Mouse (Mus musculus) CH12.LX (cell line): ENCODE results near the gene Rpl24. TPM values are rescaled to one million over a fixed set of nuclear protein-coding genes. Genes with fewer than 3 reads are reported as not detected.

ENCODE experiments used
- DNase-seq: peaks from one replicate; pipeline ENCODE4 v3.0.0-alpha.2; 2013; ENCODE audit errors: extremely low read depth
- H3K27ac ChIP-seq: 2 replicates; pipeline ENCODE4 v1.5.1; 2012; ENCODE audit warnings: low read depth, mild to moderate bottlenecking, control low read depth, moderate library complexity; ENCODE audit not compliant: insufficient read depth
- H3K27me3 ChIP-seq: replicated peaks from 2 replicates; pipeline ENCODE3; 2012; ENCODE audit warnings: inconsistent platforms
- H3K36me3 ChIP-seq, 2 experiments: replicated peaks in 1 of 2; 2 replicates each; pipeline versions ENCODE3 to v1.6.1; 2012; ENCODE audit warnings: inconsistent platforms in 1 of 2, low read length in 1 of 2, mild to moderate bottlenecking in 1 of 2, mixed read lengths in 1 of 2, moderate library complexity in 1 of 2; ENCODE audit not compliant: control insufficient read depth in 1 of 2, insufficient read depth in 1 of 2
- H3K4me1 ChIP-seq, 2 experiments: 2 replicates each; pipeline ENCODE4 v1.6.1; 2012; ENCODE audit warnings: inconsistent platforms in 1 of 2, moderate library complexity in 1 of 2; ENCODE audit not compliant: insufficient read depth in 2 of 2, control insufficient read depth in 1 of 2
- H3K4me2 ChIP-seq: 2 replicates; pipeline ENCODE4 v1.6.1; 2012; ENCODE audit warnings: low read depth, mild to moderate bottlenecking, control low read depth; ENCODE audit not compliant: poor library complexity, insufficient read depth, severe bottlenecking
- H3K4me3 ChIP-seq, 3 experiments: fragments of 150-350 bp in 1 of 3; sonication (generic) in 1 of 3; replicated peaks in 1 of 3; 2 replicates each; pipeline versions ENCODE3 to v1.5.1; 2011 to 2012; ENCODE audit warnings: low read depth in 2 of 3, low read length in 2 of 3, mild to moderate bottlenecking in 2 of 3, moderate library complexity in 2 of 3, control low read depth in 1 of 3, improper control_type of control experiment in 1 of 3, inconsistent platforms in 1 of 3, mixed read lengths in 1 of 3; ENCODE audit not compliant: poor library complexity in 1 of 3
- H3K79me2 ChIP-seq: replicated peaks from 2 replicates; pipeline ENCODE4 v1.6.1; 2012; ENCODE audit warnings: mild to moderate bottlenecking, moderate library complexity; ENCODE audit not compliant: control insufficient read depth, poor library complexity, insufficient read depth, severe bottlenecking; ENCODE audit errors: extremely low read depth
- H3K9ac ChIP-seq: 2 replicates; pipeline ENCODE4 v1.6.1; 2012; ENCODE audit warnings: low read depth, mild to moderate bottlenecking, control low read depth, moderate library complexity; ENCODE audit not compliant: insufficient read depth
- H3K9me3 ChIP-seq: replicated peaks from 2 replicates; pipeline ENCODE3; 2012; ENCODE audit warnings: low read length, inconsistent platforms, mixed read lengths
- ETS1 ChIP-seq: conservative IDR thresholded peaks from 2 replicates; pipeline ENCODE4 v1.6.1; 2012; ENCODE audit warnings: low read depth, mild to moderate bottlenecking, inconsistent platforms, low read length, improper control_type of control experiment, moderate library complexity
- HCFC1 ChIP-seq: IDR thresholded peaks from 2 replicates; pipeline ENCODE4 v1.6.1; 2012; ENCODE audit warnings: low read depth, mild to moderate bottlenecking, inconsistent platforms, low read length, improper control_type of control experiment
- MEF2A ChIP-seq: IDR thresholded peaks from 2 replicates; pipeline ENCODE4 v1.6.1; 2014; ENCODE audit warnings: low read depth, mild to moderate bottlenecking, inconsistent platforms, low read length, improper control_type of control experiment, borderline replicate concordance
- MYC ChIP-seq: IDR thresholded peaks from 2 replicates; pipeline ENCODE4 v1.6.1; 2011; ENCODE audit warnings: low read depth, mild to moderate bottlenecking, improper control_type of control experiment, low read length
- NRF1 ChIP-seq: IDR thresholded peaks from 2 replicates; pipeline ENCODE4 v1.6.1; 2014; ENCODE audit warnings: low read depth, mild to moderate bottlenecking, inconsistent platforms, low read length, improper control_type of control experiment, moderate library complexity
- POLR2A ChIP-seq: IDR thresholded peaks from 2 replicates; pipeline ENCODE4 v1.6.1; 2011; ENCODE audit warnings: low read depth, mild to moderate bottlenecking, improper control_type of control experiment, low read length
- POLR2AphosphoS2 ChIP-seq: IDR thresholded peaks from 2 replicates; pipeline ENCODE4 v1.6.1; 2011; ENCODE audit warnings: low read depth, low read length, improper control_type of control experiment
- RAD21 ChIP-seq: IDR thresholded peaks from 2 replicates; pipeline ENCODE4 v1.6.1; 2011; ENCODE audit warnings: low read depth, mild to moderate bottlenecking, low read length, improper control_type of control experiment, moderate library complexity
- SIN3A ChIP-seq: IDR thresholded peaks from 2 replicates; pipeline ENCODE4 v1.6.1; 2012; ENCODE audit warnings: low read length, improper control_type of control experiment, inconsistent platforms
- SMC3 ChIP-seq: IDR thresholded peaks from 2 replicates; pipeline ENCODE4 v1.6.1; 2011; ENCODE audit warnings: low read depth, low read length, improper control_type of control experiment
- dilution Hi-C: fragments of 300-500 bp; cut with MboI; formaldehyde crosslinking; loops from 2 replicates; pipeline ENCODE4 v1.14.3; 2020; ENCODE audit warnings: low sequenced_read_pairs; ENCODE audit not compliant: extremely low pct_unique_long_range_greater_than_20kb, extremely low pct_ligation_motif_present
- in situ Hi-C: fragments of 300-500 bp; cut with MboI; formaldehyde crosslinking; loops from 3 replicates; pipeline ENCODE4 v1.14.3; 2019; ENCODE audit warnings: low sequenced_read_pairs, low pct_ligation_motif_present, low pct_unique_long_range_greater_than_20kb, mixed read lengths
- polyA plus RNA-seq: library from polyadenylated mRNA; unstranded; fragments of >175 nt; gene quantifications from 2 replicates; pipeline ENCODE4 v1.2.1, GENCODE M21; 2012; ENCODE audit warnings: low read depth; ENCODE audit not compliant: insufficient read length
- total RNA-seq, 2 experiments: library from RNA; depleted of rRNA; stranded (reverse); fragments of 300-350 nt in 1 of 2; fragments of >200 nt in 1 of 2; gene quantifications; 2 replicates each; pipeline ENCODE4 v1.2.3; 2012 to 2014

Rpl24 gene
- total and polyA plus RNA-seq, 3 experiments: 96.4 to 2,739 (median 2,337) TPM

DNA sequence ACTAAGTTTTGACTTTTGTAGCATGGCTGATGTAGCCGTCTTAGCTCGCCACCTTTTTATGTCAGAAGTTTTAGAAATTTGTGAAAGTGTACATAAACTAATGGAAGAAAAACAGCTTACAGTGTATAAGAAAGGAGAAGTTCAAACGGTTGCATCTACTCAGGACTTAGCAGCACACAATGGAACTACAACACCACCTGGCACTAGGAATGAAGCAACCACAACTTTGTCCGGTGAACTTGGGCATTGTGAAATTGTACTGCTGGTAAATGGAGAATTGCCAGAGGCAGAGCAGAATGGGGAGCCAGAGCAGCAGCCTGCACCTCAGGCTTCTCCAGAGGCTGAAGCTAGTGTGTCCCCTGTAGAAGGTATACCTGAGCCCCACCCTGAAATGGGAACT is 24.2 kb downstream of the Rpl24 start:
- H3K4me1 ChIP-seq: no peaks in the 10 kb centered on the region
- dilution Hi-C loops (no loop called here), in situ Hi-C loops (loop anchor here (5.0 kb wide), 1 partner anchor 37 kb away; the partner anchor contains the start of gene Pcnp)
- TF ChIP-seq MYC (no peak), SIN3A (no peak)
- H3K36me3 ChIP-seq: peaks cover 49 to 80% of the 10 kb centered on the region in 2 experiments
- H3K9me3 ChIP-seq: no peaks in the 10 kb centered on the region
- no peak overlapping the region for H3K4me2 ChIP-seq
- H3K27me3 ChIP-seq: no peaks in the 10 kb centered on the region
- H3K9ac ChIP-seq: no peak overlapping the region
- no peak overlapping the region for H3K4me3 ChIP-seq
- H3K79me2 ChIP-seq: peaks cover 18% of the 10 kb centered on the region
- no peak for DNase-seq
- no peak overlapping the region for H3K27ac ChIP-seq

DNA sequence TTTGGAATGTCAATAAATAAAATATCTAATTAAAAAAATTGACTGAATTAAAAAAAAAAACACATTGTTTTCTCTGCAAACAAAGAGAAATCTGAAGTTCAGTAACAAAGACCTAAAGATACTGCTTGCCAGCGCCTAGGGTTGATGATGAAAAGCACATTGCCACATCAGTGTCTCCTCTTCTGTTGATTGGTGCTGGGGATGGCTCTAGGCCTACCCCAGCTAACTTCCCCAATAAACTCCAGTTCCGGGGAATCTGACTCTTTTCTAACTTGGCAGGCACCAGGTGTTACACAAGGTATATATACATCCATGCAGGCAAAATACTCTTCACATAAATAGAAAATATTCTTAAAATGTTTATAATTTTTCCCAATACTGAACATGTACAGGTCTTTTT is 28.2 kb downstream of the Rpl24 start:
- no peaks in the 10 kb centered on the region for H3K4me1 ChIP-seq
- H3K27ac ChIP-seq: no peak overlapping the region
- H3K27me3 ChIP-seq: no peaks in the 10 kb centered on the region
- H3K9ac ChIP-seq: no peak overlapping the region
- H3K9me3 ChIP-seq: no peaks in the 10 kb centered on the region
- dilution Hi-C loops: no loop called here
- H3K36me3 ChIP-seq: peaks cover 60 to 84% of the 10 kb centered on the region in 2 experiments
- in situ Hi-C loops: loop anchor here (5.0 kb wide), 1 partner anchor 33 kb away; the partner anchor contains the start of gene Pcnp
- no peak overlapping the region for H3K4me2 ChIP-seq
- no peak for TF ChIP-seq ETS1
- TF ChIP-seq MEF2A: no peak
- peaks cover 8% of the 10 kb centered on the region for H3K79me2 ChIP-seq
- DNase-seq: no peak
- H3K4me3 ChIP-seq: no peak overlapping the region

DNA sequence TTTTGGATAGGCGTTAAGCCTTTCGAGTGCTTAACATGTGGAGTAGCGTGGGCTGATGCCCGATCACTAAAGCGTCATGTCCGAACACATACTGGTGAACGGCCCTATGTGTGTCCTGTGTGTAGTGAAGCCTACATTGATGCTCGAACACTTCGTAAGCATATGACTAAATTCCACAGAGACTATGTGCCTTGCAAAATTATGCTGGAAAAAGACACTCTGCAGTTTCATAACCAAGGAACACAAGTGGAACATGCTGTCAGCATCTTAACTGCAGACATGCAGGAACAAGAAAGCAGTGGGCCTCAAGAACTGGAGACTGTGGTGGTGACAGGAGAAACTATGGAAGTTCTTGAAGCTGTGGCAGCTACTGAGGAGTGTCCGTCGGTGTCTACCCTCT is 40.7 kb downstream of the Rpl24 start:
- H3K79me2 ChIP-seq: no peaks in the 10 kb centered on the region; the same call in 1 of the 2 replicates
- peaks cover 0 to 3% of the 10 kb centered on the region in 2 experiments; a peak in 2 of 4 replicates for H3K4me1 ChIP-seq
- H3K9ac ChIP-seq: no peak overlapping the region
- no peak overlapping the region for H3K27ac ChIP-seq
- H3K9me3 ChIP-seq: no peaks in the 10 kb centered on the region
- H3K36me3 ChIP-seq: peaks cover 41 to 85% of the 10 kb centered on the region in 2 experiments
- in situ Hi-C loops (no loop called here), dilution Hi-C loops (no loop called here)
- no peak overlapping the region for H3K4me3 ChIP-seq
- no peak for DNase-seq
- no peak for TF ChIP-seq POLR2A
- no peak for TF ChIP-seq RAD21
- TF ChIP-seq POLR2AphosphoS2: no peak
- no peak for TF ChIP-seq SMC3
- no peak for TF ChIP-seq NRF1
- TF ChIP-seq HCFC1: no peak
- no peak overlapping the region for H3K4me2 ChIP-seq
- H3K27me3 ChIP-seq: no peaks in the 10 kb centered on the region
